Mouse (Mus musculus) ovary, adult 18-20 months (tissue): ENCODE results near the gene Apoc4.

Experiments used
- DNase-seq: peaks from one replicate; pipeline ENCODE4 v3.0.0; 2022; ENCODE audit warnings: low spot score, mixed read lengths

Gene Apoc4

GRCm38 (mm10) chr7:19628536-19629360 lies 52.5 kb downstream of the Apoc4 start:
- DNase-seq = peak; percentile 98

- DNase-seq = no peak
Measured at GRCm38 (mm10) chr7:19628192-19628535, 53.1 kb downstream of the Apoc4 start.
